Mouse (Mus musculus) CH12.LX (cell line): Measurements from ENCODE around the gene Adap1. TPM values are rescaled to one million over a fixed set of nuclear protein-coding genes. Genes with fewer than 3 reads are reported as not detected.

Source experiments
- DNase-seq: peaks from one replicate; pipeline ENCODE4 v3.0.0-alpha.2; 2013; ENCODE audit errors: extremely low read depth
- H3K27ac ChIP-seq: 2 replicates; pipeline ENCODE4 v1.5.1; 2012; ENCODE audit warnings: low read depth, mild to moderate bottlenecking, control low read depth, moderate library complexity; ENCODE audit not compliant: insufficient read depth
- H3K27me3 ChIP-seq: replicated peaks from 2 replicates; pipeline ENCODE3; 2012; ENCODE audit warnings: inconsistent platforms
- H3K36me3 ChIP-seq, 2 experiments: replicated peaks in 1 of 2; 2 replicates each; pipeline versions ENCODE3 to v1.6.1; 2012; ENCODE audit warnings: inconsistent platforms in 1 of 2, low read length in 1 of 2, mild to moderate bottlenecking in 1 of 2, mixed read lengths in 1 of 2, moderate library complexity in 1 of 2; ENCODE audit not compliant: control insufficient read depth in 1 of 2, insufficient read depth in 1 of 2
- H3K4me1 ChIP-seq, 2 experiments: 2 replicates each; pipeline ENCODE4 v1.6.1; 2012; ENCODE audit warnings: inconsistent platforms in 1 of 2, moderate library complexity in 1 of 2; ENCODE audit not compliant: insufficient read depth in 2 of 2, control insufficient read depth in 1 of 2
- H3K4me2 ChIP-seq: 2 replicates; pipeline ENCODE4 v1.6.1; 2012; ENCODE audit warnings: low read depth, mild to moderate bottlenecking, control low read depth; ENCODE audit not compliant: poor library complexity, insufficient read depth, severe bottlenecking
- H3K4me3 ChIP-seq, 3 experiments: fragments of 150-350 bp in 1 of 3; sonication (generic) in 1 of 3; replicated peaks in 1 of 3; 2 replicates each; pipeline versions ENCODE3 to v1.5.1; 2011 to 2012; ENCODE audit warnings: low read depth in 2 of 3, low read length in 2 of 3, mild to moderate bottlenecking in 2 of 3, moderate library complexity in 2 of 3, control low read depth in 1 of 3, improper control_type of control experiment in 1 of 3, inconsistent platforms in 1 of 3, mixed read lengths in 1 of 3; ENCODE audit not compliant: poor library complexity in 1 of 3
- H3K79me2 ChIP-seq: replicated peaks from 2 replicates; pipeline ENCODE4 v1.6.1; 2012; ENCODE audit warnings: mild to moderate bottlenecking, moderate library complexity; ENCODE audit not compliant: control insufficient read depth, poor library complexity, insufficient read depth, severe bottlenecking; ENCODE audit errors: extremely low read depth
- H3K9ac ChIP-seq: 2 replicates; pipeline ENCODE4 v1.6.1; 2012; ENCODE audit warnings: low read depth, mild to moderate bottlenecking, control low read depth, moderate library complexity; ENCODE audit not compliant: insufficient read depth
- H3K9me3 ChIP-seq: replicated peaks from 2 replicates; pipeline ENCODE3; 2012; ENCODE audit warnings: low read length, inconsistent platforms, mixed read lengths
- BHLHE40 ChIP-seq: IDR thresholded peaks from 2 replicates; pipeline ENCODE4 v1.6.1; 2011; ENCODE audit warnings: mild to moderate bottlenecking, low read depth, low read length, improper control_type of control experiment
- CHD1 ChIP-seq: IDR thresholded peaks from 2 replicates; pipeline ENCODE4 v1.6.1; 2012; ENCODE audit warnings: low read depth, low read length, improper control_type of control experiment, inconsistent platforms
- E2F4 ChIP-seq: IDR thresholded peaks from 2 replicates; pipeline ENCODE4 v1.6.1; 2011; ENCODE audit warnings: low read depth, low read length, improper control_type of control experiment; ENCODE audit not compliant: insufficient replicate concordance
- ETS1 ChIP-seq: conservative IDR thresholded peaks from 2 replicates; pipeline ENCODE4 v1.6.1; 2012; ENCODE audit warnings: low read depth, mild to moderate bottlenecking, inconsistent platforms, low read length, improper control_type of control experiment, moderate library complexity
- HCFC1 ChIP-seq: IDR thresholded peaks from 2 replicates; pipeline ENCODE4 v1.6.1; 2012; ENCODE audit warnings: low read depth, mild to moderate bottlenecking, inconsistent platforms, low read length, improper control_type of control experiment
- IRF4 ChIP-seq: IDR thresholded peaks from 2 replicates; pipeline ENCODE4 v1.6.1; 2014; ENCODE audit warnings: low read depth, mild to moderate bottlenecking, inconsistent platforms, low read length, improper control_type of control experiment
- JUN ChIP-seq: IDR thresholded peaks from 2 replicates; pipeline ENCODE4 v1.6.1; 2011; ENCODE audit warnings: low read depth, mild to moderate bottlenecking, low read length, improper control_type of control experiment, moderate library complexity; ENCODE audit not compliant: insufficient read depth
- JUND ChIP-seq: conservative IDR thresholded peaks from 2 replicates; pipeline ENCODE4 v1.6.1; 2011; ENCODE audit warnings: low read depth, low read length, improper control_type of control experiment
- MAFK ChIP-seq: IDR thresholded peaks from 2 replicates; pipeline ENCODE4 v1.6.1; 2011; ENCODE audit warnings: low read length, improper control_type of control experiment; ENCODE audit not compliant: insufficient replicate concordance
- MAZ ChIP-seq: IDR thresholded peaks from 2 replicates; pipeline ENCODE4 v1.6.1; 2012; ENCODE audit warnings: low read depth, mild to moderate bottlenecking, inconsistent platforms, low read length, improper control_type of control experiment, moderate library complexity
- MXI1 ChIP-seq: IDR thresholded peaks from 2 replicates; pipeline ENCODE4 v1.6.1; 2011; ENCODE audit warnings: mild to moderate bottlenecking, low read depth, low read length, improper control_type of control experiment
- MYC ChIP-seq: IDR thresholded peaks from 2 replicates; pipeline ENCODE4 v1.6.1; 2011; ENCODE audit warnings: low read depth, mild to moderate bottlenecking, improper control_type of control experiment, low read length
- NRF1 ChIP-seq: IDR thresholded peaks from 2 replicates; pipeline ENCODE4 v1.6.1; 2014; ENCODE audit warnings: low read depth, mild to moderate bottlenecking, inconsistent platforms, low read length, improper control_type of control experiment, moderate library complexity
- POLR2A ChIP-seq: IDR thresholded peaks from 2 replicates; pipeline ENCODE4 v1.6.1; 2011; ENCODE audit warnings: low read depth, mild to moderate bottlenecking, improper control_type of control experiment, low read length
- POLR2AphosphoS2 ChIP-seq: IDR thresholded peaks from 2 replicates; pipeline ENCODE4 v1.6.1; 2011; ENCODE audit warnings: low read depth, low read length, improper control_type of control experiment
- RAD21 ChIP-seq: IDR thresholded peaks from 2 replicates; pipeline ENCODE4 v1.6.1; 2011; ENCODE audit warnings: low read depth, mild to moderate bottlenecking, low read length, improper control_type of control experiment, moderate library complexity
- RCOR1 ChIP-seq: conservative IDR thresholded peaks from 2 replicates; pipeline ENCODE4 v1.6.1; 2012; ENCODE audit warnings: low read depth, mild to moderate bottlenecking, inconsistent platforms, low read length, improper control_type of control experiment
- SIN3A ChIP-seq: IDR thresholded peaks from 2 replicates; pipeline ENCODE4 v1.6.1; 2012; ENCODE audit warnings: low read length, improper control_type of control experiment, inconsistent platforms
- TBP ChIP-seq: conservative IDR thresholded peaks from 2 replicates; pipeline ENCODE4 v1.6.1; 2011; ENCODE audit warnings: low read depth, low read length, improper control_type of control experiment
- UBTF ChIP-seq: IDR thresholded peaks from 2 replicates; pipeline ENCODE4 v1.6.1; 2012; ENCODE audit warnings: low read depth, mild to moderate bottlenecking, inconsistent platforms, low read length, improper control_type of control experiment, moderate library complexity
- ZKSCAN1 ChIP-seq: IDR thresholded peaks from 2 replicates; pipeline ENCODE4 v1.6.1; 2012; ENCODE audit warnings: low read depth, inconsistent platforms, low read length, improper control_type of control experiment, borderline replicate concordance
- ZNF384 ChIP-seq: IDR thresholded peaks from 2 replicates; pipeline ENCODE4 v1.6.1; 2012; ENCODE audit warnings: low read depth, low read length, improper control_type of control experiment, inconsistent platforms
- dilution Hi-C: fragments of 300-500 bp; cut with MboI; formaldehyde crosslinking; loops from 2 replicates; pipeline ENCODE4 v1.14.3; 2020; ENCODE audit warnings: low sequenced_read_pairs; ENCODE audit not compliant: extremely low pct_unique_long_range_greater_than_20kb, extremely low pct_ligation_motif_present
- in situ Hi-C: fragments of 300-500 bp; cut with MboI; formaldehyde crosslinking; loops from 3 replicates; pipeline ENCODE4 v1.14.3; 2019; ENCODE audit warnings: low sequenced_read_pairs, low pct_ligation_motif_present, low pct_unique_long_range_greater_than_20kb, mixed read lengths
- polyA plus RNA-seq: library from polyadenylated mRNA; unstranded; fragments of >175 nt; gene quantifications from 2 replicates; pipeline ENCODE4 v1.2.1, GENCODE M21; 2012; ENCODE audit warnings: low read depth; ENCODE audit not compliant: insufficient read length
- total RNA-seq, 2 experiments: library from RNA; depleted of rRNA; stranded (reverse); fragments of 300-350 nt in 1 of 2; fragments of >200 nt in 1 of 2; gene quantifications; 2 replicates each; pipeline ENCODE4 v1.2.3; 2012 to 2014

Gene Adap1
- total and polyA plus RNA-seq, 3 experiments: 53.9 to 73.2 (median 70.7) TPM

DNA sequence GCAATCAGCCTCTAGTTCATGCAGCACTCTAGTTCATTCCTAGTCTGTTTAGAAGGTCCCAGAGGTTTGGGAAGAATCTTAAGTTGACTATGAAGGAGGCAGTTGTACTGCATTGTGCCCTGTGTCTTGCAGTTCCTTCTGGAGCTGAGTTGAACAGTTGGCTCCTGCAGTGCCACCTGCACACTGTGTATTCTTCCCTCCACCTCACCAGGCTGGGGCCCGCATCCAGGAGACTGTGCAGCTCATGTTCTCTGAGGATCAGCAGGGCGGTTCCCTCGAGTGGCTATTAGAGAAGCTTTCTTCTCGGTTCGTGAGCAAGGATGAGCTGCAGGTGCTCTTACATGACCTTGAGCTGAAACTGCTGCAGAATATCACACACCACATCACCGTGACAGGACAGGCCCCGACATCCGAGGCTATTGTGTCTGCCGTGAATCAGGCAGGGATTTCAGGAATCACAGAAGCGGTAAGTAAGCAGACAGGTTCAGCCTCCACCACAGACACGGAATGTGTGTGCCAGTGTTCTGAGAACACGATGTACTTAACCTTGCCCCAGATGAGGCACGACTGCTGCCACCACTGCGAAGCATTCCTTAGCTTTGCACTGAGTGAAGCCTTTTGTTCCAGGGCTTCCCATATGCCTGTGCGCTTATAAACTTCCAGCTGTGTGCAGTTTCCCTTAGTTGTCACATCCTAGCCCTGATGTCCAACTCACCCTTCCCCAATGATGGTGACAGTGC lies 84.2 kb downstream of the Adap1 start:
- Histone ChIP-seq H3K36me3 (peaks cover 47 to 90% of the 10 kb centered on the region in 2 experiments), H3K9me3 (no peaks in the 10 kb centered on the region), H3K4me1 (peaks cover 0 to 40% of the 10 kb centered on the region in 2 experiments; a peak in 2 of 4 replicates), H3K27ac (no peak overlapping the region), H3K27me3 (no peaks in the 10 kb centered on the region), H3K79me2 (no peaks in the 10 kb centered on the region), H3K9ac (no peak overlapping the region), H3K4me2 (no peak overlapping the region), H3K4me3 (no peak overlapping the region)
- no peak for DNase-seq
- in situ Hi-C loops (no loop called here), dilution Hi-C loops (no loop called here)
- no peak for TF ChIP-seq TBP
- no peak for TF ChIP-seq E2F4
- no peak for TF ChIP-seq ZKSCAN1
- TF ChIP-seq RCOR1: no peak
- TF ChIP-seq IRF4: no peak
- TF ChIP-seq ZNF384: no peak
- TF ChIP-seq SIN3A: no peak
- no peak for TF ChIP-seq NRF1
- TF ChIP-seq RAD21: no peak
- TF ChIP-seq MYC: no peak
- no peak for TF ChIP-seq MAFK
- TF ChIP-seq JUN: no peak
- no peak for TF ChIP-seq UBTF
- no peak for TF ChIP-seq ETS1
- no peak for TF ChIP-seq HCFC1
- TF ChIP-seq CHD1: no peak
- no peak for TF ChIP-seq MAZ
- no peak for TF ChIP-seq JUND
- TF ChIP-seq, all 38 proteins: peak for 0

DNA sequence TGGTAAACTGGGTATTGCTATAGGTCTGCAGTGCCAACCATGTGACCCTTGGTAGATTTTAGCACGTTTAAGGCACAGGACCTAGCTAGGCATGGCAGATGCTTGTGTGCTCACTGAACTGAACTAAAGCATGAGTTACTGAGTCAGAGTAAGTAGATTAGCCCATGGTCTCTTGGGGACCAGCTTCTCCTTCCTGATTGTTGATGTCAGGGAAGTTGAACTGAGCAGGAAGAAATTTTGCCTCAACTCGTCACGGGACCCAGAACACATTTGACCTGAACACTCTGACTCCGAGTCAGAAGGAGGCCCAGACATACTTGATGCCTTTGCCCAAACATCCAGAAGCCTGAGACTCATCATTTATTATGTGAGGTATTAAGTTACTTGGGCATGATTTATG lies 88.0 kb downstream of the Adap1 start:
- dilution Hi-C loops: no loop called here
- peak; percentile 58 for DNase-seq
- Histone ChIP-seq H3K4me1 (peaks cover 5 to 68% of the 10 kb centered on the region in 2 experiments), H3K36me3 (peaks cover 51 to 88% of the 10 kb centered on the region in 2 experiments), H3K27ac (no peak overlapping the region), H3K4me2 (no peak overlapping the region), H3K9ac (no peak overlapping the region), H3K4me3 (no peak overlapping the region), H3K79me2 (0 out of 2 replicates have a peak, but pooled peaks cover under 1% of the 10 kb centered on the region), H3K27me3 (no peaks in the 10 kb centered on the region), H3K9me3 (no peaks in the 10 kb centered on the region)
- in situ Hi-C loops: no loop called here
- TF ChIP-seq ETS1 (peak; percentile 42; the same call in 1 of the 2 replicates), POLR2AphosphoS2 (no peak), POLR2A (no peak), BHLHE40 (peak; percentile 77), MXI1 (no peak), SIN3A (no peak)
